Mouse (Mus musculus) intestine, embryonic 15.5 days (tissue): ENCODE measurements around the gene Olfr1427. TPM values are rescaled to one million over a fixed set of nuclear protein-coding genes. Genes with fewer than 3 reads are reported as not detected.
"Not testable (repeated sequence)": the region's sequence is repeated elsewhere in the genome, so short reads cannot be mapped to it uniquely, and the experiment has no call there.

Experiments used
- ATAC-seq: fragments of 200-750 bp; cut with Nextera tagmentation; 2 replicates; pipeline ENCODE4 v1.8.0; 2017; ENCODE audit warnings: moderate TSS enrichment, moderate library complexity
- H3K27ac ChIP-seq: fragments of 300-500 bp; sonication (generic); 2 replicates; pipeline ENCODE4 v1.5.1; 2015; ENCODE audit warnings: mild to moderate bottlenecking, inconsistent platforms
- H3K27me3 ChIP-seq: fragments of 300-500 bp; sonication (generic); replicated peaks from 2 replicates; pipeline ENCODE4 v1.6.1; 2015; ENCODE audit warnings: inconsistent platforms
- H3K36me3 ChIP-seq: fragments of 300-500 bp; sonication (generic); 2 replicates; pipeline ENCODE4 v1.6.1; 2015; ENCODE audit warnings: inconsistent platforms
- H3K4me1 ChIP-seq: fragments of 300-500 bp; sonication (generic); replicated peaks from 2 replicates; pipeline ENCODE4 v1.6.1; 2015; ENCODE audit warnings: inconsistent platforms
- H3K4me2 ChIP-seq: fragments of 300-500 bp; sonication (generic); replicated peaks from 2 replicates; pipeline ENCODE4 v1.6.1; 2015; ENCODE audit warnings: mild to moderate bottlenecking, inconsistent platforms
- H3K4me3 ChIP-seq: fragments of 300-500 bp; sonication (generic); replicated peaks from 2 replicates; pipeline ENCODE4 v1.5.1; 2015; ENCODE audit warnings: inconsistent platforms
- H3K9ac ChIP-seq: fragments of 300-500 bp; sonication (generic); 2 replicates; pipeline ENCODE4 v1.6.1; 2015; ENCODE audit warnings: inconsistent platforms
- H3K9me3 ChIP-seq: fragments of 300-500 bp; sonication (generic); 2 replicates; pipeline ENCODE4 v1.6.1; 2016; ENCODE audit warnings: inconsistent platforms
- WGBS: fragments of 180-500 bp; shearing (Covaris S2); methylation state at CpG from one replicate; pipeline ENCODE4 v1.1.7; 2015; 5-methylcytosine and 5-hydroxymethylcytosine counted together
- polyA plus RNA-seq: library from polyadenylated mRNA; unstranded; fragments of >200 nt; fragmentation: Nextera tagmentation; extraction: Ambion mirVana; gene quantifications from 2 replicates; pipeline ENCODE4 v1.2.1, GENCODE M21; 2015

Olfr1427 gene
- polyA plus RNA-seq, 1 experiment from 2014 or later = not detected

- 91% methylated on average over 1 of the region's 1 CpGs for WGBS
- not testable (repeated sequence) for H3K9ac ChIP-seq
Observed at GRCm38 (mm10) chr19:12062582-12062981, 40.6 kb downstream of the Olfr1427 start, which contains the start of gene Olfr1424. Gene Olfr1424 (minus strand): TSS chr19:12062682.

More at GRCm38 (mm10) chr19:12062582-12062981, 40.6 kb downstream of the Olfr1427 start, which contains the start of gene Olfr1424:
- not testable (repeated sequence) for H3K27me3 ChIP-seq, ATAC-seq, H3K4me1 ChIP-seq, H3K4me3 ChIP-seq, H3K9me3 ChIP-seq, H3K27ac ChIP-seq, H3K4me2 ChIP-seq, H3K36me3 ChIP-seq

Other genes with a start within 250 kb of the Olfr1427 start
- gene Olfr1418, start 242.3 kb downstream of the Olfr1427 start, polyA plus RNA-seq = not detected in 2 replicates
- not detected in 2 replicates for gene Olfr1419, start 228.2 kb downstream of the Olfr1427 start, polyA plus RNA-seq
- not detected in 2 replicates for gene Olfr1420, start 216.8 kb downstream of the Olfr1427 start, polyA plus RNA-seq
- 16.7 and 17.4 TPM in 2 replicates for gene Patl1, start 190.9 kb downstream of the Olfr1427 start, polyA plus RNA-seq
- gene Osbp, start 137.4 kb downstream of the Olfr1427 start, polyA plus RNA-seq = 4.2 and 4.4 TPM in 2 replicates
- not detected in 2 replicates for gene Olfr1423, start 62.0 kb downstream of the Olfr1427 start, polyA plus RNA-seq
- gene Olfr1424, start 40.7 kb downstream of the Olfr1427 start, polyA plus RNA-seq = not detected in 2 replicates
- gene Olfr1425, start 25.6 kb downstream of the Olfr1427 start, polyA plus RNA-seq = not detected in 2 replicates
- not detected in 2 replicates for gene Olfr1426, start 11.3 kb downstream of the Olfr1427 start, polyA plus RNA-seq
- gene Olfr1428, start 12.6 kb upstream of the Olfr1427 start, polyA plus RNA-seq = not detected in 2 replicates
- gene Olfr76, start 19.9 kb upstream of the Olfr1427 start, polyA plus RNA-seq = not detected in 2 replicates
- not detected in 2 replicates for gene Olfr1555-ps1, start 66.8 kb upstream of the Olfr1427 start, polyA plus RNA-seq
- not detected in 2 replicates for gene Olfr1431, start 97.3 kb upstream of the Olfr1427 start, polyA plus RNA-seq
- gene Olfr1432, start 129.3 kb upstream of the Olfr1427 start, polyA plus RNA-seq = not detected in 2 replicates
- gene Olfr262, start 138.3 kb upstream of the Olfr1427 start, polyA plus RNA-seq = not detected in 2 replicates
- not detected in 2 replicates for gene Olfr235, start 157.7 kb upstream of the Olfr1427 start, polyA plus RNA-seq
- gene Olfr1434, start 176.5 kb upstream of the Olfr1427 start, polyA plus RNA-seq = not detected in 2 replicates
- gene Olfr1436, start 195.8 kb upstream of the Olfr1427 start, polyA plus RNA-seq = not detected in 2 replicates
- gene Olfr1437, start 221.8 kb upstream of the Olfr1427 start, polyA plus RNA-seq = not detected in 2 replicates
- not detected in 2 replicates for gene Olfr1438-ps1, start 232.6 kb upstream of the Olfr1427 start, polyA plus RNA-seq